Mouse (Mus musculus) brain, embryonic 18.5 days (tissue): ENCODE measurements around the gene Shkbp1.
A peak's percentile ranks its signal among the peaks of the same experiment; 100 is the strongest.

Experiments used
- DNase-seq: peaks from one replicate; pipeline ENCODE4 v3.0.0-alpha.2; 2012; ENCODE audit warnings: low read depth, low spot score

Shkbp1 gene

GRCm38 (mm10) chr7:27366082-27366844 is 10.4 kb upstream of the Shkbp1 start:
- no peak for DNase-seq

DNA sequence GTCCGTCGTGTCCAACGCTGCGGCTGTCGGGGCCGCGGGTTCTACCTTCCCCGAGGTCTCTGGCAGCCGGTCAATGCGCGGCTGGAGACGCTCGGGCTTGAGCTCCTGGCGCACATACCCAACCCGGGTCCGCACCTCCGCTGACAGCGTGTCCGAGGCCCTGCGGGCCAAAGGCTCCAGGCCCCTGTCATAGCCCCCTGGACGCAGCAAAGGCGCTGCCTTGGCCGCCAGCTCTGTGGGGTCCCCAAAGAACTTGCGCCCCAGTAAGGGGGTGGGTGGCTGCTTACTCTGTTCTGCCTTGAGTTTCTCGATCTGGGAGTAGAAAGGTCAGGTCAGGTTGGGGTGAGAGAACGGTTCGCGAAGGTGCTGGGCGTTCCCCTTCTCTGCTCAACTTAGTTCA is 8.6 kb upstream of the Shkbp1 start:
- DNase-seq: no peak

DNA sequence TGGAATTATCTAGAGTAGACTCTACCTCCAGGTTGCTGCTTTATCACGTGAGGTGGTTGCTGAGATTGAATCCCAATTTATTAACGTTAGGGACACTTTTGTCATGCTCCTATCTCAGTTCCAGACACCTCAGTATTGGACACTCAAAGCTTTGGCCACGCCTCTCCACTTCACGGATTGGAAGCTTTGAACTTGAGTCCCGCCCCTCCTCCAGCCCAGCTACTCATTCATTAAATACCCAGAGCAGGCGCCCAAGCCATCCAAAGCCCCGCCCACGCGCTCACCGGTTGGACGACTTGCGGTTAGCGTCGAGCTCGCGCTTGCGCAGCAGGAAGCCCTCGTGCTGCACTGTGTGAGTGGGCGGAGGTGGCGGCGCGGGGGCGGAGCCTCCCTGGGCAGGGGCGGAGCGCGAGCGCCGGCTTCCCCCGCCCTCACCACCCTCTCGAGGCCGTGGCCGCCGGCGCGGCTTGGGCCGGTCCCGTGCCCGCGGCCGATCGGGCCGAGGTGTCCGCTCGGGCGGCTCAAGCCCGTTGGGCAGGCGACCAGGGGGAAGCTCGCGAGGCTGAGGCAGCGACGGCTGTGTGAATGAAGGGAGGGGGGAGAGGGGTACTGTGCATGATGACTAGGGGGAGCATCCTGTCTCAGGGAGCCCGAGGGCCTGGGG is 5.6 kb upstream of the Shkbp1 start:
- DNase-seq: peak; percentile 97

DNA sequence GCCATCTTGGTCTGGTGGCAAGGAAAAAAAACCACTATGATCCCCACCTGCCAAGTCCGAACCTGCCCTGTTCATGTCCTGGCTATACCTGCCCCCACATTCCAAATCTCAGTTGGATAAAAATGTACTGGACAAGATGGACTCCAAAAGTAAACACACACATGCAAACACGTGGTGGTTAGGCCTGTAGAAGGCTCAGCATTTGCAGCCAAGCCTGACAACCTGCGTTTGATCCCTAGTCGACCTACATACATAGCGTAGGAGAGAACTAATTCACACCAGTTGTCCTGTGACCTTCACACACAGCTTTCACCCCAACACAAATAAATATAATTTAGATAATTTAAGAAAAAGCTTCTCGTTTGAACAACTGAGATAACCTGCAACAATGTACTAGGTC is 4.9 kb upstream of the Shkbp1 start:
- no peak for DNase-seq

DNA sequence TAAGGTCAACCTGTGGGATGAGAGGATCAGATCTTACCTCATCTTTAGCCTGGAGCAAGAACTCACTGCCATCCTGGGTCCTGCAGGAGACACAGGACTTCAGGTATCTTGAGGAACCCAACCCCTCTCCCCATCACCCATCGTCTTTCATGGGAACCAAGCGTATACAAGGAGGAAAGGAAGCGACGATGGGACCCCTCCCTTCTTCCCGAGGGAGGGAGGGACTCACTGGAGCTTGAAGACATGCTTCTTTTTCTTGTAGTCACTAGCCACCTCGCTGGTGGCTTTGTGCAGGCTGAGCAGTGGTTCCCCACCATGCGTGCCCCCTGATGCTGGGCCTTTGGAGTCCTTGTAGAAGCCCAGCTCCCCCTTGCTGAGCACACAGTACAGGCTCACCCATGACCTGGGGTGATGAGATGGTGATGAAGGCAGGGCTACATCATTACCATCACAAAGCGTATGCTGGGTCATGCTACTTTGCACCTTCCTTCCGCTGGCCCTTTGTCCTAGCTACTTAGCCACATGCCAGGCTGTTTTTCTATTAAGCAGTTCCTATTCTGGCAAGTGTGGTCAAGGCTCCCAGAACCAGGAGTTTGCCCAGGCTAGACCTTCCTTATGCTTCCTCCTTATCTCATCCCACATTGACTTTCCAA is 4.0 kb upstream of the Shkbp1 start:
- no peak for DNase-seq

GRCm38 (mm10) chr7:27359162-27359561 is 3.3 kb upstream of the Shkbp1 start:
- DNase-seq: no peak

DNA sequence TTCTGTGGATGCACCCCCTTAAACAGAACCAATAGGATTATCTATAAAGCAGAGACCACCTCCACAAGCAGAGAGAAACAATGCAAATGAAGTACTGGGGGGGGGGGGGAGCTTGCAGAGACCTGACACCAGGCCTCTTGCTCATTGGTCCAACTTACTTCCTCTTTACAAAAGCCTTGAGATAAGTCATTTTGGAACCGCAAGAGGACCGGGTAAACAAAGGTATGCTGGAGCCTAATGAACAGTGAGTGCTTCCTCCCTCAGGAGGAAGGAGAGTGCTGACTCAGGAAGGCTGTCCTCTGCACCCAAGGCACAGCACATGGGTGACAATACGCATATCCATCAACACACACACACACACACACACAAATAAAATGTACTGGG is 1.8 kb upstream of the Shkbp1 start:
- DNase-seq: no peak

- no peak for DNase-seq
Measured at GRCm38 (mm10) chr7:27356861-27357594, 1.2 kb upstream of the Shkbp1 start, which contains the start of gene Gm20479. TSS of gene Gm20479 (minus strand) at chr7:27357419.

- no peak for DNase-seq
Measured at GRCm38 (mm10) chr7:27356248-27356647, 429 bp upstream of the Shkbp1 start.

DNA sequence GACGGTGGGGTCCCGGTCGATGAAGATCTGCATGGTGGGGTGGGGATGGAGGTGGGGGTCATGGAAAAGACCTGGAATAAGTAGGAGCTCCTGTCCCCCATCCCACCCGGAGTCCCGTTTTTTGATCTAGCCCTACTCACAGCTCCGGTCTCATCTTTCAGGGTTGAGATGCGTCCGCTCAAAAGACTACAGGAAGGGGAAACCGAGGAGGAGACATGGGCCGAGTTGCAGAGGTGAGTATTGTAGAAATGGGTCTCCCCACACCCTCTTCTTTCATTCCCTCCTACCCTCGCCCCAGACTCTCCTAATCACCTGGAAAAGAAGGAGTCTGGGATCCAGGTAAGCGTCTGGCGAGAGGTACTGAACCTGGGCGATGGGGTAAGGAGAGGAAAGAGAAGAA is 558 bp downstream of the Shkbp1 start:
- no peak for DNase-seq

DNA sequence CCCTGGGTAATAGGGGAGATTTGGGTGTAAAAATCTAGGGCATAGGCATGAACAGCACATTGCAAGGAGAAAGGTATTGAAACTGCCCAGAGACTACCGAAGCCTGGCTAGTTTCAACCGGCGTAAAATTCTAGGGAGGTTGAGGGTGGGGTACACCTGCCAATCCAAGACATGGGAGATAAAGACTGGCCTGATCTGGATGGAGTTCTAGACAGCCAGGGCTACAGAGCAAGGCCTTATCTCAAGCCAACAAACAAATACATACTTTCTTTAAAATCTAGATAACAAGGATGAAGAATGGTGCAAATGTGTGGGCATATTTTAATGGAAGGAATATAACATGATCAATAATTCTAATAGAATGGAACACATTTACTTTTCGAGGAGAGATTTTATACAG is 1.0 kb downstream of the Shkbp1 start:
- DNase-seq: no peak

DNA sequence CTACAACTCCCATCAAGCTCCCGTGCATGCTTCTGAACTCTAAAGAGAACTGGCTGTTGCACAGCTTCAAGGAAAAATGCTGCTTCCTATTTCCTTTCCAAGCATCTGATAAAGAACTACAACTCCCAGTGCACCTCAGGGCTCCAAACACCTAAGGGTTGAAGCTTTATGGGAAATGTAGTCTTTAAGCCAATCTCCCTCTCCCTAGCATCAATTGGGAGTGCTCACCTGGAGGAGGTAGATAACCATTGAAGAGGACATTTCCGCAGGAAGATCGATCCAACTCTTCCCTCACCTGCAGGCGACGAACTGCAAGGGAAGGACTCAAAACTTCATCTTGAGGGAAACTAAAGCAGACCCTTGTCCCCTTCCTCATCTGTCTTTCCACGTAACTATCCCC is 1.7 kb downstream of the Shkbp1 start:
- DNase-seq: no peak

GRCm38 (mm10) chr7:27345444-27345843 is 10.4 kb downstream of the Shkbp1 start:
- no peak for DNase-seq

DNA sequence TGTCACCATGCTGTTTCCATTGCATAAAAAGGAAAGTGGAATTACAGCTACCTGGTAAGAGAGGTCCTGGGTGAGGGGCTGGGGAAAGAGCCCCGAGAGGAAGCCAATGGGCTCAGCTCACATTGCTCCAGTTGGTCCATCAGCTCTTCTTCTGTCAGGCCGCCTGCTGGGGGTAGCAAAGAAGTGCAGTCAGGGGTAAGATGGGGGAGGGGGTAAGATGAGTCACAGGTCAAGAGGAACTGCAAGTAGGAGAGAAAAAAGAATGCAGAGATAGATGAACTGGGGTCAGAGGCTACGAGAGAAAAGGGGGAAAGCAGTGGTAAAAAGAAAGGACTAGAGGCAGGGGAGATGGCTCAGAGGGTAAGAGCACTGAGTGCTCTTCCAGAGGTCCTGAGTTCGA is 13.2 kb downstream of the Shkbp1 start:
- no peak for DNase-seq

GRCm38 (mm10) chr7:27339519-27339918 is 16.3 kb downstream of the Shkbp1 start:
- DNase-seq: no peak

- DNase-seq: no peak
Measured at GRCm38 (mm10) chr7:27339114-27339513, 16.7 kb downstream of the Shkbp1 start.

GRCm38 (mm10) chr7:27337175-27337853 is 18.5 kb downstream of the Shkbp1 start, which contains the start of gene Ltbp4:
TSS of gene Ltbp4 (minus strand) at chr7:27337692.
- no peak for DNase-seq

GRCm38 (mm10) chr7:27335928-27336823 is 19.6 kb downstream of the Shkbp1 start:
- DNase-seq: no peak

GRCm38 (mm10) chr7:27335011-27335720 is 20.7 kb downstream of the Shkbp1 start:
- no peak for DNase-seq

GRCm38 (mm10) chr7:27334405-27334911 is 21.4 kb downstream of the Shkbp1 start:
- no peak for DNase-seq
